15 mouse cellular contexts compared by ENCODE assay signal in genomic region chr14:122388431-122389031, GRCm38 (mm10).
A peak's percentile ranks its signal among the peaks of the same experiment; 100 is the strongest.
DNase-seq lines count a peak whose midpoint lies in the region; ATAC-seq and TF ChIP-seq lines count a peak whose summit lies in the region.
"Had no signal": no experiment of that assay in that cellular context is flagged by ENCODE, and none has a peak within 500 bp of the region (broad histone marks: within the 10 kb centered on the region; RNA-seq: fewer than 3 reads in every experiment).

No protein-coding gene starts in this region.

- 60% methylated on average over 19 of the region's 19 CpGs for WGBS in midbrain, postnatal 0 days
- WGBS in midbrain, embryonic 10.5 days, result 75% methylated on average over 19 of the region's 19 CpGs

- peaks cover 55% of the 10 kb centered on the region for H3K27me3 ChIP-seq in midbrain, postnatal 0 days (ENCODE audit: insufficient read depth, low read length)
- peaks cover 86% of the 10 kb centered on the region for H3K27me3 ChIP-seq in midbrain, embryonic 10.5 days (ENCODE audit: low read depth, poor library complexity, severe bottlenecking)
- H3K27me3 ChIP-seq: embryonic facial prominence, embryonic 15.5 days had no signal

- no peak for ATAC-seq in midbrain, postnatal 0 days (ENCODE audit: low FRiP score)

- DNase-seq in heart, adult 11 months, result peak; percentile 60
- DNase-seq in heart, postnatal 25 days (ENCODE audit: low spot score), result no peak
- DNase-seq in midbrain, postnatal 0 days (ENCODE audit: low spot score), result peak; percentile 63
- no peak for DNase-seq in midbrain, embryonic 10.5 days (ENCODE audit: low spot score)
- DNase-seq in cerebellum, postnatal 14 days, result peak; percentile 67 to 78
- peak; percentile 66 for DNase-seq in retina, postnatal 1 day
- no peak for DNase-seq in ovary, postnatal 36 days (ENCODE audit: low spot score)
- DNase-seq in Muller cell, postnatal 12 days (ENCODE audit: inconsistent ontology term), result no peak
- DNase-seq: gastrocnemius, postnatal 36 days; kidney, adult 2 months; layer of hippocampus, postnatal 36 days; midbrain, embryonic 14.5 days; thymus, adult 18-20 months had no signal

- intact Hi-C loops in heart, postnatal 25 days (cut with DNase I), result no loop called here

- H3K9me3 ChIP-seq in midbrain, postnatal 0 days (ENCODE audit: low read length), result no peaks in the 10 kb centered on the region
- no peaks in the 10 kb centered on the region for H3K9me3 ChIP-seq in midbrain, embryonic 10.5 days (replicated peaks)
- H3K9me3 ChIP-seq: embryonic facial prominence, embryonic 15.5 days had no signal

- H3K4me1 ChIP-seq in midbrain, postnatal 0 days (ENCODE audit: insufficient read depth, low read length), result no peaks in the 10 kb centered on the region
- peaks cover 33% of the 10 kb centered on the region for H3K4me1 ChIP-seq in midbrain, embryonic 10.5 days
- H3K4me1 ChIP-seq: embryonic facial prominence, embryonic 15.5 days had no signal

- H3K36me3 ChIP-seq in midbrain, postnatal 0 days (ENCODE audit: insufficient read depth, low read length), result no peaks in the 10 kb centered on the region
- H3K36me3 ChIP-seq in midbrain, embryonic 10.5 days, result no peaks in the 10 kb centered on the region
- H3K36me3 ChIP-seq: embryonic facial prominence, embryonic 15.5 days had no signal

- no peak overlapping the region for H3K9ac ChIP-seq in midbrain, postnatal 0 days (replicated peaks; ENCODE audit: low read length, poor library complexity, severe bottlenecking)
- H3K9ac ChIP-seq: embryonic facial prominence, embryonic 15.5 days had no signal

- H3K27ac ChIP-seq in midbrain, postnatal 0 days (ENCODE audit: low read depth, low read length), result no peak overlapping the region
- H3K27ac ChIP-seq in midbrain, embryonic 10.5 days (replicated peaks), result no peak overlapping the region
- H3K27ac ChIP-seq: embryonic facial prominence, embryonic 15.5 days; macrophage had no signal

- no peak for TF ChIP-seq CTCF in midbrain, postnatal 0 days (IDR thresholded peaks at IDR 0.05)

- H3K4me2 ChIP-seq in midbrain, postnatal 0 days (ENCODE audit: low read depth, low read length, poor library complexity, severe bottlenecking), result no peak overlapping the region
- H3K4me2 ChIP-seq: embryonic facial prominence, embryonic 15.5 days had no signal

- H3K4me3 ChIP-seq in midbrain, postnatal 0 days (ENCODE audit: low read depth, low read length), result no peak overlapping the region
- no peak overlapping the region for H3K4me3 ChIP-seq in midbrain, embryonic 10.5 days
- H3K4me3 ChIP-seq: embryonic facial prominence, embryonic 15.5 days had no signal

Comparison
In these comparisons a context has a peak if more than half of its experiments do, and no peak if none do; other contexts are left out.
1. DNase-seq: peak in heart, adult 11 months (single experiment), midbrain, postnatal 0 days (single experiment), cerebellum, postnatal 14 days (2 of 2) and retina, postnatal 1 day (single experiment); none in heart, postnatal 25 days (single experiment), midbrain, embryonic 10.5 days (single experiment), ovary, postnatal 36 days (single experiment) and Muller cell, postnatal 12 days (single experiment).